Mouse (Mus musculus) left cerebral cortex, postnatal 25 days (tissue): ENCODE measurements at regions not wholly inside any gene's neighbourhood (a gene's known extent, or its start where the extent isn't known, plus 50 kb on each side); places are given as distances from the start of the nearest gene placed in this dataset.

Source experiments
- DNase-seq, 2 experiments: peaks; one replicate each; pipeline ENCODE4 v3.0.0; 2022; ENCODE audit warnings: low spot score in 2 of 2, mixed read lengths in 1 of 2
- intact Hi-C: fragments of 180-260 bp; cut with DNase I; formaldehyde crosslinking; loops from one replicate; pipeline ENCODE4 v1.15.1; 2025

GRCm38 (mm10) chr7:54406596-54406995 lies 428.7 kb upstream of the Luzp2 start:
- intact Hi-C loops, result no loop called here
- DNase-seq, result no peak

DNA sequence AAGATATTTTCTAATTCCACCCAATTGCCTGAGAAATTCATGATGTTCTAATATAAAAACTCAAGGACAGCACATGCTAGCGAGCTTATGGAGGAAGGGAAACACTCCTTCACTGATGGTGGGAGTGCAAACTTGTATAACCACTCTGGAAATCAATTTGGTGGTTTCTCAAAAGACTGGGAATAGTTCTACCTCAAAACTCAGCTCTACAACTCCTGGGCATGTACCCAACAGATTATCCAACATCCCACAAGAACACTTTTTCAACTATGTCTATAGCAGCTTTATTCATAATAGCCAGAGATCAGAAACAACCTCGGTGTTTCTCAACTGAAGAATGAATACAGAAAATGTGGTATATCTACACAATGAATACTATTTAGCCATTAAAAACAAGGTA lies 427.5 kb upstream of the Luzp2 start:
- intact Hi-C loops, result no loop called here
- peak in 1 of 2 experiments; percentile 52 for DNase-seq
